Mouse (Mus musculus) MEL (cell line): ENCODE results near the gene Tnk2. TPM values are rescaled to one million over a fixed set of nuclear protein-coding genes. Genes with fewer than 3 reads are reported as not detected.

ENCODE experiments used
- DNase-seq: peaks from one replicate; pipeline ENCODE4 v3.0.0; 2011; ENCODE audit warnings: low read depth, low spot score
- H3K27ac ChIP-seq: 2 replicates; pipeline ENCODE4 v1.5.1; 2012; ENCODE audit warnings: low read depth, mild to moderate bottlenecking, control low read depth, low read length, moderate library complexity; ENCODE audit not compliant: control insufficient read depth
- H3K27me3 ChIP-seq, 2 experiments: fragments of 150-350 bp in 1 of 2; sonication (generic) in 1 of 2; 2 replicates each; pipeline ENCODE4 v1.6.1; 2012; ENCODE audit warnings: low read length in 2 of 2, mild to moderate bottlenecking in 2 of 2, improper control_type of control experiment in 1 of 2, moderate library complexity in 1 of 2; ENCODE audit not compliant: insufficient read depth in 2 of 2, control insufficient read depth in 1 of 2
- H3K36me3 ChIP-seq, 2 experiments: 2 replicates each; pipeline ENCODE4 v1.6.1; 2012 to 2014; ENCODE audit warnings: low read length in 2 of 2, improper control_type of control experiment in 1 of 2, inconsistent platforms in 1 of 2, mild to moderate bottlenecking in 1 of 2; ENCODE audit not compliant: insufficient read depth in 2 of 2, control insufficient read depth in 1 of 2
- H3K4me1 ChIP-seq, 2 experiments: fragments of 150-350 bp in 1 of 2; sonication (generic) in 1 of 2; 2 replicates each; pipeline ENCODE4 v1.6.1; 2012; ENCODE audit warnings: low read length in 2 of 2, improper control_type of control experiment in 1 of 2, mild to moderate bottlenecking in 1 of 2; ENCODE audit not compliant: insufficient read depth in 2 of 2, control insufficient read depth in 1 of 2
- H3K4me3 ChIP-seq, 2 experiments: fragments of 150-350 bp in 1 of 2; sonication (generic) in 1 of 2; 2 replicates each; pipeline ENCODE4 v1.5.1; 2012; ENCODE audit warnings: low read depth in 2 of 2, low read length in 2 of 2, mild to moderate bottlenecking in 2 of 2, moderate library complexity in 2 of 2, control low read depth in 1 of 2, improper control_type of control experiment in 1 of 2; ENCODE audit not compliant: control insufficient read depth in 1 of 2, insufficient read depth in 1 of 2
- H3K79me2 ChIP-seq: 2 replicates; pipeline ENCODE4 v1.6.1; 2012; ENCODE audit warnings: mild to moderate bottlenecking, low read length, moderate library complexity; ENCODE audit not compliant: control insufficient read depth, poor library complexity, insufficient read depth
- H3K9ac ChIP-seq: 2 replicates; pipeline ENCODE4 v1.6.1; 2012; ENCODE audit warnings: low read depth, mild to moderate bottlenecking, control low read depth, low read length, moderate library complexity; ENCODE audit not compliant: control insufficient read depth, poor library complexity, severe bottlenecking
- H3K9me3 ChIP-seq: fragments of 150-350 bp; sonication (generic); replicated peaks from 2 replicates; pipeline ENCODE4 v1.6.1; 2012; ENCODE audit warnings: mild to moderate bottlenecking, low read length, improper control_type of control experiment, moderate library complexity; ENCODE audit not compliant: insufficient read depth
- BHLHE40 ChIP-seq: IDR thresholded peaks from 2 replicates; pipeline ENCODE4 v1.6.1; 2012; ENCODE audit warnings: low read depth, mild to moderate bottlenecking, inconsistent platforms, low read length, improper control_type of control experiment, borderline replicate concordance
- CHD2 ChIP-seq: IDR thresholded peaks from 2 replicates; pipeline ENCODE4 v1.6.1; 2011; ENCODE audit warnings: low read length, improper control_type of control experiment
- CTCF ChIP-seq, 3 experiments: IDR thresholded peaks in 2 of 3; conservative IDR thresholded peaks in 1 of 3; 2 replicates each; pipeline ENCODE4 v1.5.1; 2011 to 2012; ENCODE audit warnings: low read length in 3 of 3, low read depth in 2 of 3, mild to moderate bottlenecking in 2 of 3, improper control_type of control experiment in 1 of 3, inconsistent platforms in 1 of 3, mixed read lengths in 1 of 3, moderate library complexity in 1 of 3; ENCODE audit not compliant: control insufficient read depth in 1 of 3, insufficient read depth in 1 of 3, poor library complexity in 1 of 3, severe bottlenecking in 1 of 3
- E2F4 ChIP-seq: IDR thresholded peaks from 2 replicates; pipeline ENCODE4 v1.6.1; 2011; ENCODE audit warnings: low read depth, low read length, improper control_type of control experiment, borderline replicate concordance
- EP300 ChIP-seq, 2 experiments: IDR thresholded peaks; 2 replicates each; pipeline ENCODE4 v1.6.1; 2011; ENCODE audit warnings: improper control_type of control experiment in 2 of 2, low read length in 2 of 2, low read depth in 1 of 2, mild to moderate bottlenecking in 1 of 2
- MEF2A ChIP-seq: IDR thresholded peaks from 2 replicates; pipeline ENCODE4 v1.6.1; 2014; ENCODE audit warnings: low read depth, mild to moderate bottlenecking, inconsistent platforms, low read length, improper control_type of control experiment; ENCODE audit not compliant: poor library complexity, insufficient replicate concordance, severe bottlenecking; ENCODE audit errors: extremely low read depth
- MXI1 ChIP-seq: IDR thresholded peaks from 2 replicates; pipeline ENCODE4 v1.6.1; 2011; ENCODE audit warnings: mild to moderate bottlenecking, low read depth, low read length, improper control_type of control experiment
- MYC ChIP-seq: IDR thresholded peaks from 2 replicates; pipeline ENCODE4 v1.6.1; 2011; ENCODE audit warnings: low read depth, mild to moderate bottlenecking, low read length, improper control_type of control experiment, moderate library complexity
- NELFE ChIP-seq: IDR thresholded peaks from 2 replicates; pipeline ENCODE4 v1.6.1; 2011; ENCODE audit warnings: low read depth, low read length, improper control_type of control experiment
- NRF1 ChIP-seq: IDR thresholded peaks from 2 replicates; pipeline ENCODE4 v1.6.1; 2014; ENCODE audit warnings: low read depth, mild to moderate bottlenecking, inconsistent platforms, low read length, improper control_type of control experiment, moderate library complexity; ENCODE audit not compliant: poor library complexity, insufficient read depth, severe bottlenecking
- POLR2A ChIP-seq, 2 experiments: IDR thresholded peaks; 2 replicates each; pipeline ENCODE4 v1.6.1; 2011 to 2012; ENCODE audit warnings: low read length in 2 of 2, mild to moderate bottlenecking in 2 of 2, control low read depth in 1 of 2, improper control_type of control experiment in 1 of 2, low read depth in 1 of 2, moderate library complexity in 1 of 2; ENCODE audit not compliant: control insufficient read depth in 1 of 2, insufficient read depth in 1 of 2, poor library complexity in 1 of 2
- POLR2AphosphoS5 ChIP-seq: IDR thresholded peaks from 2 replicates; pipeline ENCODE4 v1.6.1; 2012; ENCODE audit warnings: low read depth, borderline replicate concordance, mild to moderate bottlenecking, inconsistent platforms, low read length, moderate library complexity, mixed read lengths
- RAD21 ChIP-seq: IDR thresholded peaks from 2 replicates; pipeline ENCODE4 v1.6.1; 2011; ENCODE audit warnings: mild to moderate bottlenecking, low read depth, low read length, improper control_type of control experiment
- TAL1 ChIP-seq: IDR thresholded peaks from 2 replicates; pipeline ENCODE4 v1.6.1; 2012; ENCODE audit warnings: mild to moderate bottlenecking, inconsistent platforms, low read length, moderate library complexity, mixed read lengths
- UBTF ChIP-seq: IDR thresholded peaks from 2 replicates; pipeline ENCODE4 v1.6.1; 2012; ENCODE audit warnings: low read depth, mild to moderate bottlenecking, inconsistent platforms, low read length, improper control_type of control experiment, moderate library complexity, borderline replicate concordance; ENCODE audit not compliant: insufficient read depth
- USF1 ChIP-seq: IDR thresholded peaks from 2 replicates; pipeline ENCODE4 v1.6.1; 2014; ENCODE audit warnings: low read depth, mild to moderate bottlenecking, inconsistent platforms, low read length, improper control_type of control experiment, moderate library complexity
- ZNF384 ChIP-seq: IDR thresholded peaks from 2 replicates; pipeline ENCODE4 v1.6.1; 2012; ENCODE audit warnings: low read depth, mild to moderate bottlenecking, inconsistent platforms, low read length, improper control_type of control experiment
- polyA plus RNA-seq, 2 experiments: library from polyadenylated mRNA; stranded (reverse) in 1 of 2; unstranded in 1 of 2; fragments of >175 nt in 1 of 2; fragments of >200 nt in 1 of 2; gene quantifications; 2 replicates each; pipeline versions ENCODE4 v1.2.1 to v1.2.4; 2012; ENCODE audit warnings: low replicate concordance in 2 of 2, low read depth in 1 of 2; ENCODE audit not compliant: insufficient read length in 2 of 2, insufficient read depth in 1 of 2, missing spikeins in 1 of 2
- total RNA-seq: library from RNA; depleted of rRNA; stranded (reverse); fragments of 300-350 nt; gene quantifications from 2 replicates; pipeline ENCODE4 v1.2.3, GENCODE M21; 2012

Tnk2 gene
- total and polyA plus RNA-seq, 3 experiments: 34.8 to 77.0 TPM; not detected in 1

DNA sequence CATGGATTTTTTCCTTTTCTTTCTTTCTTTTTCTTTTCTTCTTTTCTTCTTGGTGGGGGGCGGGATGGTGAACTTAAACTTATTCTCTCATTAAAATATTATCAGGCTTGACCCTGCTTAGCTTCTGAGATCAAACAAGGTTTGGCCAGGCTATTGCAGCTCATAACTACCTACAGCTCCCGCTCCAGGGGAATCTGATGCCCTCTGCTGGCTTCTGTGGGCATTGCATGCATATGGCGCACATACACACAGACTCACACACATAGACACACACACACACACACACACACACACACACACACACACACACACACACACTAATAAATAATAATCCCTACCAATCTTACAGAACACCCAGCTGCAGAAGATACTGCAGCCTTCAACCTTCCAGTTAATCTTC is 61.9 kb downstream of the Tnk2 start:
- H3K9me3 ChIP-seq: no peaks in the 10 kb centered on the region
- H3K27me3 ChIP-seq: no peaks in the 10 kb centered on the region
- H3K4me3 ChIP-seq: no peak overlapping the region
- H3K79me2 ChIP-seq: no peaks in the 10 kb centered on the region
- DNase-seq: no peak
- H3K27ac ChIP-seq: no peak overlapping the region
- no peaks in the 10 kb centered on the region for H3K4me1 ChIP-seq
- no peaks in the 10 kb centered on the region for H3K36me3 ChIP-seq
- no peak overlapping the region for H3K9ac ChIP-seq
- peak; percentile 15 to 61 (median 45); a peak in 5 of 6 replicates for TF ChIP-seq CTCF (IDR thresholded peaks at IDR 0.05 in 2 of 3, conservative IDR thresholded peaks at IDR 0.05 in 1 of 3; ENCODE audit: control insufficient read depth in 1 of 3, insufficient read depth in 1 of 3, low read depth in 2 of 3, low read length in 3 of 3, poor library complexity in 1 of 3, severe bottlenecking in 1 of 3)
- TF ChIP-seq MYC: no peak

DNA sequence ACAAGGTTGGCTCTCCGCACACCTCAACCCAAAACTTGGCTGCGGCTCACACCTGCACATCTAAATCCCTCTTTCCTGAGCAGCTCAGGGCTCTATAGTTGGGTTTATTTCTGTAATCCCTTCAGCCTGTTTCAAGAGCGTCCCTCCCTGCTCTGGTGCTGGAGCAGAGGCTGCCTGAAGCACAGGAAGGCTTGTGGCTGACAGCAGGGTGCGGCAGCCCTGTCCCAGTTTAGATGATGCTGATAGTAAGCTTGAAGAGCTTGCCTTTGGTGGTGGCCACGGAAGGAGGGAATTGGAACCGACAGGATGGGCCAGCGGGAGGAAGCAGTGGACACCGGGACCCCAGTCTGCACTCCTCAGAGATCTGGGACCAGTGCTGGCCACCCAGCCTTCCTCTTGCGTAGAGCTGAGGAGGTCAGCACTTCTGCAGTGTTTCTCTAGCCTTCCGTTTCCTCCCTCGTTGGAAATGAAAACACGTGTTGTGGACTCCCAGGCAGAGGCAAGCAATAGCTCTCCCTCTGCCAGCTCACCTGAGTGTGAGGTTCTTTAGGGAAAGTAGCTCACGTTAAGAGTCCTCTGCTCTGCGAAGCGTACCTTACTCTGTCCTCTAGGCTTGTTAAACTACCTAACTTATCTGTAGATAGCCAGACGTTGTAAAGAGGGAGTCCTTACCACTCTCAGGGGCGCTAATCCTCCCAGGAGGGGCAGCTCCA is 63.6 kb downstream of the Tnk2 start:
- no peak overlapping the region for H3K4me3 ChIP-seq
- no peaks in the 10 kb centered on the region for H3K36me3 ChIP-seq
- H3K9ac ChIP-seq: no peak overlapping the region
- H3K79me2 ChIP-seq: no peaks in the 10 kb centered on the region
- H3K9me3 ChIP-seq: no peaks in the 10 kb centered on the region
- TF ChIP-seq BHLHE40: no peak
- no peak for TF ChIP-seq EP300 (IDR thresholded peaks at IDR 0.05; ENCODE audit: low read depth in 1 of 2, low read length in 2 of 2)
- no peak for TF ChIP-seq NELFE
- no peak for TF ChIP-seq RAD21
- TF ChIP-seq POLR2A (IDR thresholded peaks at IDR 0.05; ENCODE audit: control insufficient read depth in 1 of 2, insufficient read depth in 1 of 2, low read depth in 1 of 2, low read length in 2 of 2, poor library complexity in 1 of 2): no peak
- TF ChIP-seq UBTF: no peak
- no peak for TF ChIP-seq TAL1
- no peak for TF ChIP-seq CHD2
- TF ChIP-seq MYC: no peak
- TF ChIP-seq E2F4: no peak
- TF ChIP-seq, all 39 proteins: peak for 0
- H3K27ac ChIP-seq: no peak overlapping the region
- H3K27me3 ChIP-seq: no peaks in the 10 kb centered on the region
- DNase-seq: no peak
- no peaks in the 10 kb centered on the region for H3K4me1 ChIP-seq

DNA sequence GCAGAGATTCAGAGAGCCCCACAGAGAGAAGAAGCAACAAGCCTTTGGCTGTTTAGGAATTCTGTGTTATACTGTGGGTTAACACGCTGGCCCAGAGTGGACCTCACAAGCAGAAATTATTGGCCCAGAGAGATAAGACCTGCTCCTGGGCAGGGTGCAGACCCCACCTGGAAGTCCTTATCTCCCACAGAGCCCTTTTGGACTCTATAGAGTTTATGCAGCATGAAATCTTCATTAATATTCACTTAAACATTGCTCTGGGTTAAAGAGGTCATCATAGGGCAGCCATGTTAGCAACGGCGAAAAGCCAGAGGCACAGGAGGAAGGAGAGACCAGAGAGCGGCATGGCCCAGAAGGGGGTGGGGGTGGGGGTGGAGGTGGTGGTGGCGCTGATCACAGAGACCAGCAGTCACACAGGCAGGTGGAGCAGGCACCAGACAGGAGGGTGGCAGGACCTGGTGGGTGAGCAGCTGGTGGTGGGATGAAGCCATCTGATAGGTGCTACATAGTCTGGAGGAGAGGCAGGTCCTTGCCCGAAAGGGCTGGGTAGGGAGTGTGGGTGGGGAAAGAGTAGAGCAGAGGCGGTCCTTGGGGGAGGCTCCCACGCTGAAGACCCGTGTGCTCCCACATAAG is 64.3 kb downstream of the Tnk2 start:
- TF ChIP-seq POLR2A (IDR thresholded peaks at IDR 0.05; ENCODE audit: control insufficient read depth in 1 of 2, insufficient read depth in 1 of 2, low read depth in 1 of 2, low read length in 2 of 2, poor library complexity in 1 of 2) (no peak), POLR2AphosphoS5 (no peak), MXI1 (no peak), ZNF384 (no peak), MEF2A (no peak), USF1 (no peak), NRF1 (no peak)
- no peak for DNase-seq
- Histone ChIP-seq H3K4me3 (no peak overlapping the region), H3K27me3 (no peaks in the 10 kb centered on the region), H3K9me3 (no peaks in the 10 kb centered on the region), H3K27ac (no peak overlapping the region), H3K4me1 (no peaks in the 10 kb centered on the region), H3K9ac (no peak overlapping the region), H3K79me2 (no peaks in the 10 kb centered on the region), H3K36me3 (no peaks in the 10 kb centered on the region)
